Mouse (Mus musculus): Measurements from ENCODE around the gene Zkscan16.

Gene Zkscan16

GRCm38 (mm10) chr4:58941638-58942037 lies 1.8 kb upstream of the Zkscan16 start:
- in situ Hi-C loops (cut with MboI, MseI): no loop called here

DNA sequence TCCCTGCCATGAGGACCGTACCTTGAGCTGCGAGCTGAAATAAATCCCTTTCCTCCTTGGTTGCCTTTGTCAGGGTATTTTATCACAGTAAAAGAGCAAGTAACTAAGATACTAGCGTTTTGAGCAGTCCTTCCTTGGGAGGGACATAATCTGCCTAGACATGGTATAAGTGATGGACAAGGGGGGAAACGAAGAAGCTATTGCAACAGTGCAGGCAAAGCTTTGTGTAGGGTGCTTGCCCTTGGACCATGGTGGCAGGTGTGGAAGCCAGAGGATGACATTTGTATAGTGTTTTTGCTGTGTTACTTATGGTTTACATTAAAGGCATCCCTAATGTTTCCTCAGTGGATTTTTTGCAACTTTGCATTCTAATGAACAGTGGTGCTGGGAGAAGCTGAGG lies 486 bp upstream of the Zkscan16 start:
- in situ Hi-C loops (cut with MboI, MseI): no loop called here

GRCm38 (mm10) chr4:58944206-58944553 lies 752 bp downstream of the Zkscan16 start:
- in situ Hi-C loops (cut with MboI, MseI): no loop called here

- in situ Hi-C loops (cut with MboI, MseI): no loop called here
These were observed 1.3 kb downstream of the Zkscan16 start for GRCm38 (mm10) chr4:58944695-58945094.

DNA sequence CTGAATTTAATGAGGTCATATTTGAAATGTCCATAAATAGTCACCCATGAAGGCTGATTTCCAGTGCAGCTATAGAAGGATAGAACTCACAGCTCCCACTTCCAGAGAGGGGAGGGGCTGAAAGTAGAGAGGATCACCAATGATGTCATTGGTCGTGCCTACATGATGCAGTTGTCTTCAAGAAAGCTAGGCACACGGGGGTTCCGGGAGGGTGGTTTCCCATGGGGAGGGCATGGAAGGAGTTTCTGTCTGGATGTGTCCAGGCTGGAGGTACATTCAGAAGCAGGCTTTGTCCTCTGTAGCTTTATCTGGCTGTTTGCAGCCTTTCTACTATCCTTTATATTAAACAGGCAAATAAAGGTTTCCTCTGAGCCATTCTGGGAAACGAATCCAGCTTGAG lies 5.0 kb downstream of the Zkscan16 start:
- in situ Hi-C loops (cut with MboI, MseI): no loop called here

GRCm38 (mm10) chr4:58952630-58953029 lies 9.2 kb downstream of the Zkscan16 start:
- in situ Hi-C loops (cut with MboI, MseI): no loop called here

- in situ Hi-C loops (cut with MboI, MseI): no loop called here
These were observed 18.3 kb downstream of the Zkscan16 start for GRCm38 (mm10) chr4:58961719-58962118.

DNA sequence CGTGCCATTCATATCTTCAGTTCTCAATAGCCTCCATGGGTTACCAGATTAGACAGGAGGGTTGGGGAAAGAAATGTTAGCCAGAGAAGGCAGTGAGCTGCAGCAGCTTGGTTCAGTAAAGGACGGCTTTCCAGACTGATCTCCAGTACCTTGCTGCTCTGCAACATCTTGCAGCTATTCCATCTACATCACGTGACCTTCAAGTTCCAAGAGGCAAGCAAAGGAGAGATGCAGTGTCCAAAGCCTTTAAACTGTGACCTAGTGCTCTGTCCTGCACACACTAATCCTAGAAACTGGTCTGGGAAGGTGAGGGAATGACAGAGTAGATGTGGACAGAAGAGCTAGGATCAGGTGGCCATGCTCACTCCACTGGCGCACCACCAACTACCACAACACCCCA lies 19.8 kb downstream of the Zkscan16 start:
- in situ Hi-C loops (cut with MboI, MseI): no loop called here

DNA sequence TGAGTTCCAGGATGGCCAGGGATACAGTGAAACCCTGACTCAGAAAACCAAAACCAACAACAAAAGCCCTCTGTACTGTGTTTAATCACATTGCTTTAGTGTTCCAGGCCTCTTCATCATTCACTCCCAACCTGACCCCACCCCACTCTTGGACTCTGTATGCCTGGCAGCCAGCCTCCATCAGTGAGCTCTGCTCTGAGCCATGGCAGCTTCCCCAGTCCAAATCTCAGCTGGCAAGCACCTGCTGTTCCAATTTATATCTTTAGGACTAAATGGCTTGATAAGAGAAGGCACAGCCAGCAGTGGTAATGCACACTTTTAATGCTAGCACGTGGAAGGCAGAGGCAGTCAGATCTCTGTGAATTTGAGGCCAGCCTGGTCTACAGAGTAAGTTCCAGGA lies 21.7 kb downstream of the Zkscan16 start:
- in situ Hi-C loops (cut with MboI, MseI): no loop called here

DNA sequence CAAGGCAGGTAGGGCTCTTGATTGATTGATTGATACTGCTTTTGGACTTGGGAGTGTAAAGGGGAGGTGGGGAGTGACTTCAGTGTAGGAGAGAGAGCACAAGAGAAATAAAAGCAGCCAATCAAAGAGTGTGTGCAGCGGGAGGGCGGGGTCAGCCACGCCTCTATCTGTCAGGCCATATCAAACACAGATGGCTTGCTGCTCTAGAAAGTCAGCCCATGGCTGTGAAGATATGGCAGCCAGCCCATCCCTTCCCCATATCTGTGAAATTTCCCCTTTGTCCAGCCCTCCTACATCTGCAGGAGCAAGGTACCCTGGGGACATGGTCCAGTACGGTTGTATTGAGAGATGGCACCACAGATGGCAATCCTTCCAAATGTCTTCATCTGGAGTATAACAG lies 27.2 kb downstream of the Zkscan16 start:
- in situ Hi-C loops (cut with MboI, MseI): no loop called here

DNA sequence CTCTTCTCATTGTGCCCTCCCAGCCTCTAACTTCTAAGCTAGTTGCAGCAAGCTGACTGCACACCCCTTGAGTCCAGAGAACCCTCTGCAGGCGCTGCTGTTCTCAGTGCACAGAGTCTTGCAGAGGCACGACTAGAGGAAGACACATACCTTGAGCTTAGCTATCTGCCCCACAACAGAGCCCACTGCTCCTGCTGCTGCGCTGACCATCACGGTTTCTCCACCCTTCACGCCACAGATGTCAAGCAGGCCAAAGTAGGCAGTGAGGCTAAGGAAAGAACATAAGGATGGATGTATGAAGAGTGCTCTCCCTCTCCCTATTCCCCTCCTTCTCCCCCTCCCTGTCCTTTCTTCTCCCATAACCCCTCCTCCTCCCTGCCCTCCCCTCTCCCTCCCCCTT lies 32.3 kb downstream of the Zkscan16 start:
- in situ Hi-C loops (cut with MboI, MseI): no loop called here

DNA sequence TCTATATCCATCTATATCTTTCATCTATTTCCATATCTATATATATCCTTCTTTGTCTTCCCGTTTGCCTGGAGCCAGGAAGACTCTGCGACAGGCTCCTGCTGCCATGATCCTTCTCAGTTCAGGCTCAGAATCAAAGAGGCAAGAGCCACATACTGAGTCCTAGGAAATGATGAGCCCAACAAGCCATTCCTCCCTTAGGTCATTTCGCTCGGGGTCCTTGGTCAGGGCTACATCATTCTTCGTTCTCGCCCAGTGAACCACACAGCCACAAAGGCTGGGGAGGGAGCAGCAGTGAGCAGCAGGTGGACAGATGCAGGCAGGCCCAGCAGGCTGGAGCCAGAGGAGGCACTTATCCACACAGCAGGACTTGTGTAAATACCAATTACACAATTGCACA lies 38.0 kb downstream of the Zkscan16 start:
- in situ Hi-C loops (cut with MboI, MseI): no loop called here

GRCm38 (mm10) chr4:58982806-58983205 lies 39.4 kb downstream of the Zkscan16 start:
- in situ Hi-C loops (cut with MboI, MseI): no loop called here

DNA sequence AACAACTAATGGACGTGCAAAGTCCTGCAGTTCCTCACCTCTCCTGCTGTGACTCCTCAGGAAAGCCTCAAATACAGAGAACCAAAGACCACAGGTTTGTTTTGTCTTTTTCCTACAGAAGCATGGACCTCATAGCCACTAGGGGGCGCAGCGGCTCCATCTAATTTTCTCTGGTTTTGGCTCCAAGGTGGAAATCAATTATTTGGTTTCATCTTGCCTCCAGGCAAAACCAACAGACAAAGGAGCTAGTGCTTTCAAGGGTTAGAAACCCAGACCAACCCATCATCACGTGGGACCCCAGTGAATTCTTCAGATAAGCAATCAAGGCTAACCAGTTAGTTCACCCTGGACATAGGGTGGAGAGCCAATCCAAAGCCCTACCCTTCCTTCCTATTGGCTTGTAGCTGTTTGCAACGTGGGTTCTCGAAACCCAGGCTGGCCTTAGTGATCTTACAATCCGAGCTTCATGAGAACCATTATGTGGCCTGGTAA lies 41.8 kb downstream of the Zkscan16 start:
- in situ Hi-C loops (cut with MboI, MseI): no loop called here

GRCm38 (mm10) chr4:58986540-58987190 lies 43.2 kb downstream of the Zkscan16 start, which contains the start of gene Ptgr1:
Gene Ptgr1, minus strand, starts transcription at chr4:58987119.
- in situ Hi-C loops (cut with MboI, MseI): no loop called here

DNA sequence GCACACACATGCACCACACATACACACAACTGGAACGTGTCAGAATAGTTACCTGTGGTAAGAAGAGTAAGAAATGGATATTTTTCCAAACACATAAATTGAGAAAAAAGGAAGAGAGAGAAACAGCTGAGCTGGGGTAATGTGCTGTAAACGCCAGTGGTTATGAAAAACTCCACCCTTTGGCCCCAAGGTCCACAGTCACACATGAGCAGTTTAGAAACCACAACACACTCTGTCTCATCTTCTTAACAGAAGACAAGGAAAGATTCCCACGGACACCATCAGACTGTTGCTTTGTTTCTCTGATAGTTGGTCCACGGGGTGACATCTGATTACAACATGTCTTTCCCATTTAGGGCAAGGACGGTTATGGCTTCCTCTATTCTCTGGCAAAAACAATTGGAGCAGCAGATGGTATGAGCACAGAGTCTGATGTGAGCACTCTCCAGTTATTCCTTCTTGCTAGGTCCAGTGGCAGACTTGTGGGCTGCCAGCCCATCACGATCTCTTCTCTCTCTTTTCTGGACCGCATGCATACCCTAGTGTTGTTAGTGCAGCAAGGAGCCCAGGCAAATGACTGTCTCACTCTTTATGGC lies 46.0 kb downstream of the Zkscan16 start:
- in situ Hi-C loops (cut with MboI, MseI): no loop called here

DNA sequence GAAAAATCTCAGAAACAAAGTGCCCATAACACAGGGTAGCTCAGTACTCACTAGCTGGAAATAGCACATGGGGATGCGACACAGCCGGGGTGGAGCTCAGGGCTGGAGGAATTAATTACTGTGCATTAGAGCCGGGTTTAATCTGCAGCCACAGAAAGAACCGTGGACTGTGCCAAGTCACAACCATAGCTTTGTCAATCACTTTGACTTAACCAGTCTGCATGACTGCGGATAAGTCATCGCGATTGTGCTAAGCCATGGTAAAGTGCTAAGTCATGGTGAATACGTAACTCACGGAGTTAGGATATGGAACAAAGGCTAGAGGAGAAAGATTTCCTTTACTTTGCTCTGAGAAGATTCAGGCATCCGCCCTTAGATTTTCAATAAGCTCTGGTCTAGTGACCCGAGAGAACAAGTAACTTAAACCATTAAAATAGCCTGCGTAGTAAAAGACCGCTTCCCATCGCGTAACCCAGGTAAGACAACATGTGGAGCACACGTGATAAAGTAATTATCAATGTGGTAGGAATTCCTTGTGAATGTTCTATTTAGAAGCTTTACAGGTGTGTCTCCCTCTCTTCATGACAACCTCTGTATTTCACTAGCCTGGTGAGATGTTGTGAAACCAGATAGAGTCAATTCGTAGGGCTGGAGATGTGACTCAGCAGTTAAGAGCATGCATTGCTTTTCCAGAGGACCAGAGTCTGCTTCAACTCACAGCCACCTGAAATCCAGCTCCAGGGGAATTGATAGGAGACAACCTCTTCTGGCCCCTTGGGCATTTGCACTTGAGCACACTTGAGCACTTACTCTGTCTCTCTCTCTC lies 47.4 kb downstream of the Zkscan16 start:
- in situ Hi-C loops (cut with MboI, MseI): no loop called here

- in situ Hi-C loops (cut with MboI, MseI): no loop called here
These were observed 48.8 kb downstream of the Zkscan16 start for GRCm38 (mm10) chr4:58992195-58992594.

DNA sequence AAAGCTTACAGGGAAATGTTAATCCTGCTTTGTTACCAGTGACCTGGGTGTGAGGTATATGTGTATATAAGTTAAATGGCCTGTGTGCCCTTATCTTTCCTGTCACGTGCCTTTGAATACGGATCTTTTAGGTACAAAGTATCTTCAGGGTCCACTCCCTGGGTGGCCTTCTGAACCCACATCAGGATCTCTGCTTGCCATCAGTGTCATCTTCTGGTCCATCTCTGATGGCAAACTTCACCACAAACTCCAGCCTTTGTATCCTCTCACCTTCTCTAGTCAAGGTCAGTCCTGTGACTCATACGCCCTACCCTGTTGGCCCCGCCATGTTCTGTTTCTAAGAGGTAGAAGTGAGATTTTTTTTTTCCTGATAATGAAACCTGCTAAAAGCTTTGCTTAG lies 51.3 kb downstream of the Zkscan16 start, which contains the start of gene Dnajc25:
TSS of gene Dnajc25 (plus strand) at position 301 of the 400 bp plus-strand sequence.
- in situ Hi-C loops (cut with MboI, MseI): loop anchor here (5.0 kb wide), 1 partner anchor 43 kb away; the partner anchor contains the start of gene Gng10

- in situ Hi-C loops (cut with MboI, MseI): loop anchor here (5.0 kb wide), 1 partner anchor 42 kb away; the partner anchor contains the start of gene Gng10
These were observed 51.8 kb downstream of the Zkscan16 start for GRCm38 (mm10) chr4:58995251-58995693.

DNA sequence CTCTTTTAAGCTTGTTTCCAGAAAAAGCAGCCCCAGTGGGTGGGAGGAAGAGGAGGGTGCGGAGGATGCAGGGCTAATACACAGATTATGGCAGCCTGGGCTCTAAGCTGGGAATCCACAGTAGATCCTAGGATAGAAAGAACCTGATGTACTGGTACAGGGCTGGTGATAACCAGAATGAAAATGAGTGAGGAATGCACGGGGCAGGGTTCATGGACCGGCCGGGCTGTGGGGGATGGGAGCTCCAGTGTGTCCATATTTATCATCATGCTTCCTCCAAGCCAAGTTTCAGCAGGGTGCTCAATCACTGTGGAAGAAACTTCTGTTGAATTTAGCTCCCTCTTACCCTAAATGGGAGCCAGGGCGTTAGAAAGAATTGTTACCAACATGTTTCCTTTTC lies 53.7 kb downstream of the Zkscan16 start:
- in situ Hi-C loops (cut with MboI, MseI): loop anchor here (5.0 kb wide), 1 partner anchor 40 kb away; the partner anchor contains the start of gene Gng10

DNA sequence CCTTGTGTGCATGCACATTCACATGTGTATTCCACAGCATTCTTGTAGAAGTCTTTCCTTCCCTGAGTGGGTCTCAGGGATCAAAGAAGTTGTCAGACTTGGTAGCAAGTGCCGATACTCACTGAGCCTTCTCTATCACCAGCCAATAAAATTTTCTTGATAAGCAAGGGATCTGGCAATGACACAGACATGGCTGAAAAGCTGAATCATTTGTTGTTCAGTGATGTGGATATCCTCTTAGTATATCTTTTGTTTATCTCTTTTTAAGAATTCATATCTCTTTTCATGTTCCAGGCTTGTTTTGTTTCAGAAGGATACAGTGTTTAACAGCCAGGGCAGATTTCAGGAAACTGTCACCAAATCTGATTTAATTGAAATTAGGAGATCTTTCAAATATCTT lies 55.3 kb downstream of the Zkscan16 start:
- in situ Hi-C loops (cut with MboI, MseI): loop anchor here (5.0 kb wide), 1 partner anchor 39 kb away; the partner anchor contains the start of gene Gng10

Data from T-helper 2 cell (primary cell).